In the genomic region with DNA sequence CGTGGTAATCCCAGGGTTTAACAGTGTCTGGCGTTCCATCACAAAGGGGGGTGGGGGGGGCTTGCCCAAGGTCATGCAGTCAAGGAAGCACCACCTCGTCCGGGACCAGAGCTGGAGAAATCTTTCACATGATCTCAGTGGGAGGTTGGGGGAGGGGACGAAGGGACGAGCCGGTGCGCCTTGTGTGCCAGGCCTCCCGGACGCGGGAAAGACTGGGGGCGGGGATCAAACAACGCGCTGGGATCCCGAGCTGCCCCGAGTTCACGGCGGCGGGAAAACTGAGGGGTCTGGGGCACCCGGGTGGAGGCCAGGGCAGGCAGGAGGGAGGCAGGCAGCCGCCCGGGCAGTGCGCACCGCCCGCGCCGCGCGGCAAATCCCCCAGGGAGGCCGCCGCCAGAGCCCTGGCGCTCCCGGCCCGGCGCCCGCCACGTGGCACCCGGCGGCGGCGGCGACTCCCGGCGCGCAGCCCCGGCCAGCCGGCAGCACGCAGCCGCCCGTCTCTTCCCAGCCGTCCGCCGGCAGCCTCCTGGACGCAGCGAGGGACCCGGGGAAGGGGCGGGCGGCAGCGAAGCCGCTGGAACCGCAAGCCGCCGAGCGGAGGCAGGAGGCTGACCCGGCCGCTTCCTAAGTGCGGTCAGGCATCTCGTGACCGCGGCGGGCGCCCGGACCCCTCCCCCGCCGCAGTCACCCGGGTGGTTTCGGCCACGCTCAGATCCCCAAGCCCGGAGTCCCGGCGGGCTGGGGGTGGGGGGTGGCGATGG, we compare ENCODE assay signal across 7 mouse cellular contexts. TPM values are rescaled to one million over a fixed set of nuclear protein-coding genes. Genes with fewer than 3 reads are reported as not detected.
DNase-seq lines count a peak whose midpoint lies in the region; ATAC-seq and TF ChIP-seq lines count a peak whose summit lies in the region.

No protein-coding gene starts in this region.

- peaks cover 25 to 54% of the 10 kb centered on the region in 2 experiments for H3K27me3 ChIP-seq in MEL (ENCODE audit: control insufficient read depth in 1 of 2, insufficient read depth in 2 of 2, low read length in 2 of 2)
- peaks cover 34% of the 10 kb centered on the region for H3K27me3 ChIP-seq in forebrain, embryonic 13.5 days

- TF ChIP-seq CTCF in MEL (IDR thresholded peaks at IDR 0.05 in 2 of 3, conservative IDR thresholded peaks at IDR 0.05 in 1 of 3; ENCODE audit: control insufficient read depth in 1 of 3, insufficient read depth in 1 of 3, low read depth in 2 of 3, low read length in 3 of 3, poor library complexity in 1 of 3, severe bottlenecking in 1 of 3): no peak

- 0 out of 4 replicates have a peak, but pooled peaks of 1 of the 2 experiments have one; percentile 11 for TF ChIP-seq POLR2A in MEL (IDR thresholded peaks at IDR 0.05; ENCODE audit: control insufficient read depth in 1 of 2, insufficient read depth in 1 of 2, low read depth in 1 of 2, low read length in 2 of 2, poor library complexity in 1 of 2)

- DNase-seq in MEL (ENCODE audit: low read depth, low spot score): peak; percentile 53
- DNase-seq in adrenal gland, postnatal 4 days (ENCODE audit: low spot score in 2 of 2): peak; percentile 22 to 49
- peak; percentile 70 to 84 for DNase-seq in heart, postnatal 36 days
- peak; percentile 18 to 36 for DNase-seq in layer of hippocampus, postnatal 25 days (ENCODE audit: extremely low spot score in 1 of 2, low spot score in 1 of 2)
- peak; percentile 83 to 87 for DNase-seq in lung, postnatal 4 days
- peak; percentile 44 to 45 for DNase-seq in spleen, postnatal 10 days (ENCODE audit: low spot score in 2 of 2)

- no peak for TF ChIP-seq EP300 in MEL (IDR thresholded peaks at IDR 0.05; ENCODE audit: low read depth in 1 of 2, low read length in 2 of 2)

- WGBS in forebrain, embryonic 13.5 days: under 1% methylated on average over 42 of the region's 82 CpGs

- peak; percentile 31 for ATAC-seq in forebrain, embryonic 13.5 days

- H3K9me3 ChIP-seq in MEL (replicated peaks; ENCODE audit: insufficient read depth, low read length): no peaks in the 10 kb centered on the region
- no peaks in the 10 kb centered on the region for H3K9me3 ChIP-seq in forebrain, embryonic 13.5 days (replicated peaks)

- intact Hi-C loops in heart, postnatal 36 days (cut with DNase I): loop anchor here (1.0 kb wide), 1 partner anchor 54 kb away; no protein-coding TSS in a partner anchor

- peaks cover 7% of the 10 kb centered on the region for H3K79me2 ChIP-seq in MEL (ENCODE audit: control insufficient read depth, insufficient read depth, low read length, poor library complexity)

- peak overlapping the region; percentile 99 for H3K4me2 ChIP-seq in forebrain, embryonic 13.5 days

- H3K4me1 ChIP-seq in MEL (ENCODE audit: control insufficient read depth in 1 of 2, insufficient read depth in 2 of 2, low read length in 2 of 2): peaks cover 0 to 27% of the 10 kb centered on the region in 2 experiments; a peak in 3 of 4 replicates
- H3K4me1 ChIP-seq in forebrain, embryonic 13.5 days: peaks cover 80% of the 10 kb centered on the region

- H3K9ac ChIP-seq in MEL (ENCODE audit: control insufficient read depth, low read depth, low read length, poor library complexity, severe bottlenecking): peak overlapping the region; percentile 93
- H3K9ac ChIP-seq in forebrain, embryonic 13.5 days: peak overlapping the region; percentile 79

- peaks cover 0 to 13% of the 10 kb centered on the region in 2 experiments; a peak in 2 of 4 replicates for H3K36me3 ChIP-seq in MEL (ENCODE audit: control insufficient read depth in 1 of 2, insufficient read depth in 2 of 2, low read length in 2 of 2)
- no peaks in the 10 kb centered on the region for H3K36me3 ChIP-seq in forebrain, embryonic 13.5 days (ENCODE audit: poor library complexity, severe bottlenecking)

- no peak for TF ChIP-seq RAD21 in MEL (IDR thresholded peaks at IDR 0.05; ENCODE audit: low read depth, low read length)

- H3K4me3 ChIP-seq in MEL (ENCODE audit: control insufficient read depth in 1 of 2, insufficient read depth in 1 of 2, low read depth in 2 of 2, low read length in 2 of 2): peak overlapping the region; percentile 55 to 60
- peak overlapping the region; percentile 69 for H3K4me3 ChIP-seq in forebrain, embryonic 13.5 days

- peak overlapping the region; percentile 25; the same call in 1 of the 2 replicates for H3K27ac ChIP-seq in MEL (ENCODE audit: control insufficient read depth, low read depth, low read length)
- H3K27ac ChIP-seq in forebrain, embryonic 13.5 days: peak overlapping the region; percentile 89

TF ChIP-seq in MEL, 35 proteins besides CTCF, POLR2A, EP300 and RAD21:
- TF ChIP-seq ZC3H11A (IDR thresholded peaks at IDR 0.05; ENCODE audit: low read depth, low read length) (no peak), MAX (IDR thresholded peaks at IDR 0.05; ENCODE audit: low read length) (peak; percentile 35; the same call in 1 of the 2 replicates), ETS1 (IDR thresholded peaks at IDR 0.05; ENCODE audit: low read depth, low read length) (no peak)

RNA-seq across cellular contexts. Expression of gene Hes1, which starts 0.9 kb away (rescaled TPM):
- total RNA-seq in MEL (2012; rRNA removed): 3.0 and 3.9 TPM in 2 replicates
- 1 to 10 TPM in 1 of 2 experiments, not detected in 1; 2.3 TPM for polyA plus RNA-seq in MEL (2012; ENCODE audit: insufficient read depth in 1 of 2, insufficient read length in 2 of 2, low read depth in 1 of 2, low replicate concordance in 2 of 2, missing spikeins in 1 of 2)
- total RNA-seq in adrenal gland, postnatal 4 days (2021): 10 to 100 TPM; 31.4 to 39.1 TPM
- 29.9 and 30.4 TPM in 2 replicates for polyA plus RNA-seq in forebrain, embryonic 13.5 days (2015; fragmentation: Nextera tagmentation; extraction: Ambion mirVana)
- 10 to 100 TPM; 20.6 to 27.4 TPM for total RNA-seq in heart, postnatal 36 days (2021)
- total RNA-seq in layer of hippocampus, postnatal 25 days (2021): 10 to 100 TPM; 18.0 to 24.2 TPM

Comparison
In these comparisons a context has a peak if more than half of its experiments do, and no peak if none do; other contexts are left out.
1. Peak in every context shown above with its lines: DNase-seq, ATAC-seq, H3K4me3 ChIP-seq and H3K27ac ChIP-seq.
2. DNase-seq: peak in every context shown above with its lines; median percentile 85 in lung, postnatal 4 days; 77 in heart, postnatal 36 days; 53 in MEL; 44 in spleen, postnatal 10 days; 36 in adrenal gland, postnatal 4 days; 27 in layer of hippocampus, postnatal 25 days.